Mouse (Mus musculus) heart, postnatal 36 days (tissue): ENCODE results near the gene Myh7b. TPM values are rescaled to one million over a fixed set of nuclear protein-coding genes. Genes with fewer than 3 reads are reported as not detected.
"Not testable (repeated sequence)": the region's sequence is repeated elsewhere in the genome, so short reads cannot be mapped to it uniquely, and the experiment has no call there.

Experiments used
- DNase-seq, 2 experiments: peaks; one replicate each; pipeline ENCODE4 v3.0.0; 2021 to 2022
- intact Hi-C: fragments of 180-260 bp; cut with DNase I; formaldehyde crosslinking; loops from one replicate; pipeline ENCODE4 v1.15.1; 2025
- total RNA-seq, 2 experiments: library from RNA; stranded (reverse); gene quantifications; 2 replicates each; pipeline ENCODE4 v1.2.3; 2021

Gene Myh7b
- total RNA-seq, 2 experiments from 2014 or later: 25.3 to 30.2 TPM

- no peak for DNase-seq
- intact Hi-C loops: no loop called here
Observed at GRCm38 (mm10) chr2:155595516-155595915, 15.5 kb upstream of the Myh7b start.

GRCm38 (mm10) chr2:155603707-155604106, 7.3 kb upstream of the Myh7b start:
- intact Hi-C loops: no loop called here
- no peak for DNase-seq

- intact Hi-C loops: no loop called here
Observed at GRCm38 (mm10) chr2:155604560-155605235, 6.3 kb upstream of the Myh7b start.

GRCm38 (mm10) chr2:155605236-155605589, 5.8 kb upstream of the Myh7b start:
- intact Hi-C loops, DNase-seq: not testable (repeated sequence)

More at GRCm38 (mm10) chr2:155604560-155605235, 6.3 kb upstream of the Myh7b start:
- no peak for DNase-seq

GRCm38 (mm10) chr2:155606360-155606759, 4.7 kb upstream of the Myh7b start:
- no peak for DNase-seq
- intact Hi-C loops: no loop called here

DNA sequence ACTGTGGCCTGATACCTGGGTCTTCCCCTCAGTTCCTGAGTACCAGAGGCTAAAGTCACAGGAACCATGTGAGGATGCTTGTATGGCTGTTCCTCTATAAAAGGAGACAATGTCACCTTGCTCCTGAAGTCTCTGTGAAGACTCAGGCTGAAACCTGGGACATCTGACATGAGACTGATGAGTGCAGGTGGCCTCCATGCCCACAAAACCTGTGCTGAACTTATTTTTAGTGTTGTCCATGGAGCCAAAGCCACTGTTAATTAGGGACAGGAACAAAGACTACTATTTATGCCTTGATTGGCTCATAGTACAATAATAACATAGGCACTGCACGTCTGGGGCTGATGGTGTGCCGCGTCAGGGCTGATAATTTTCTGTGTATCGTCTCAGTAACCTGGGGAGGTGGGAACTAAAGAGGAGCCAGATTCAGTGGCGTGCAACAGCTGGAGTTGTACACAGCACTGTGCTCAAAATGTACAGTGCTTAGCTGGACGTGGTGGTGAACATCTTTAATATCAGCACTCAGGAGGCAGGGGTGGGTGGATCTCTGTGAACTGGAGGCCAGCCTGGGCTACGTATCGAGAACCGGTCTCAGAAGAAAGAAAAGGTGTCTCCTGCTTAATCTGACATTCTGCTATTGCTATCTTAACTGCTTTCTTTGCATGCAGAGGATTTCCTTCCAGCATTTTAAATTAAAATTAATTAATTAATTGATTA, 980 bp downstream of the Myh7b start:
- intact Hi-C loops: no loop called here
- no peak for DNase-seq

DNA sequence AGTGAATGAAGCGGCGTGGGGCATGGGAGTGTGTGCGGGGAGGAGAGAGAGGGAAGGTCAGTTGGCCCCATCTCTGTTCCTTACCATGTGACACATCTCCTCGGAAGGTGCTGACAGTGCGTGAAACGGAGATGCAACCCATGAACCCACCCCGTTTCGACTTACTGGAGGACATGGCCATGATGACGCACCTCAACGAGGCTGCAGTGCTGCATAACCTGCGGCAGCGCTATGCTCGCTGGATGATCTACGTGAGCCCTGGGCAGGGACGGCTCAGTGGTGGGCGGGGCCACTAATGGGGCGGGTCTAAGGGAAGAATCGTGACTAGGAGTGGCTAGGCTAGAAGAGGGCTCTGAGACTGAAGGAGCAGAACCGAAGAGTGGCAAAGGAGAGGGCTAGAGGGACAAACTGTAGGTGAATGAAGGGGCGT, 2.3 kb downstream of the Myh7b start:
- intact Hi-C loops: no loop called here
- peak in 1 of 2 experiments; percentile 58 for DNase-seq

DNA sequence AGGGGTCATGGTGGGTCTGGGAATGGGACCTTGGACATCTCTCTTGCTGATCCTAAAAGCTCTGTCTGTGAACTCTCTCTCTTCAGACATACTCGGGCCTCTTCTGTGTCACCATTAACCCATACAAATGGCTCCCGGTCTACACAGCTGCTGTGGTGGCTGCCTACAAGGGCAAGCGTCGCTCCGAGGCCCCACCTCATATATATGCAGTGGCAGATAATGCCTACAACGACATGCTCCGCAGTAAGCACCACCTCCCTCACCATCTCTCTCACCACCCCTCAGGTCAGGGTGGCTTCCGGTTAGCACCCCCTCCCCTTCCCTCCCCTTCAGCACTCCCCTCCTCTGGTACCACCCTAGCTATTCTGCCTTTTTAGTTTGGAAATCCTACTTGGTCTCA, 2.9 kb downstream of the Myh7b start:
- intact Hi-C loops: no loop called here
- DNase-seq: no peak

DNA sequence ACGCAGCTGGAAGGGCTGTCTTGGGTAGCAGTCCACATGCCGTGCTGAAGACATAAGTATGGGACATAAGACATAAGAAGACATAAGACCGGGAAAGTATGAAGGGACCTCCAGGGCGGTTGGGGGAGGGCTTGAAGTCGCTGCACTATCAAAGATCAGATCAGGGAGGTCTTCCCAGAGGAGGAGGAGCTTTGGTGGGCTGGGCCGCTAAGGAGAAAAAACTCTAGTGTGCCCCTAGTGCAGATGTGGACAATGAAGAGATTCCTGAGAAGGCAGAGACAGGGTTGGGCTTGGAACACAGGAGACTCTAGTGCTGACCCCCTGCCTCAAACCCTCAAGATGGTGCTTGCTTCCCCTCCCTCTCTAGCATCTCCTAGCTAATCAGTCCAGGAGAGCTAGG, 6.0 kb downstream of the Myh7b start:
- no peak for DNase-seq
- intact Hi-C loops: no loop called here

- intact Hi-C loops: loop anchor here (1.0 kb wide), 1 partner anchor 104 kb away; no protein-coding TSS in a partner anchor
- DNase-seq: peak; percentile 84 to 92
Observed at GRCm38 (mm10) chr2:155619817-155620216, 8.8 kb downstream of the Myh7b start.

DNA sequence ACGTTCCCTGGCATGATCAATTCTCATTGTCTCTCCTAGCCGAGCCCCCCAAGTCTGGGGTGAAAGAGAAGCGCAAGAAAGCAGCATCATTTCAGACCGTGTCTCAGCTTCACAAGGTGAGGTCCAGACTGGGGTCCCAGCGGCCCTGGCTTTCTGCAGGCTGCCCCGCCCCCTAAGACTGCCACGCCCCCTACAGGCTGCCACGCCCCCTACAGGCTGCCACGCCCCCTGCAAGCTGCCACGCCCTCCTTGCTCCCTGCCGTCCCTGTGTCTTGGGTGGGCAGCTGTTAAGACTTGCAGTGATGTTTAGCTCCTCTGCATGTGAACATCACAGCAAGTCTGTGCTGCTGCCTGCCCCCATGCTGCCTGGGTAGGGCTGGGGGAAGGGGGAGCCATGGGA, 11.6 kb downstream of the Myh7b start:
- intact Hi-C loops: no loop called here

GRCm38 (mm10) chr2:155623996-155624395, 13.0 kb downstream of the Myh7b start:
- intact Hi-C loops: no loop called here
- no peak for DNase-seq

More for the DNA sequence above, 11.6 kb downstream of the Myh7b start:
- no peak for DNase-seq

DNA sequence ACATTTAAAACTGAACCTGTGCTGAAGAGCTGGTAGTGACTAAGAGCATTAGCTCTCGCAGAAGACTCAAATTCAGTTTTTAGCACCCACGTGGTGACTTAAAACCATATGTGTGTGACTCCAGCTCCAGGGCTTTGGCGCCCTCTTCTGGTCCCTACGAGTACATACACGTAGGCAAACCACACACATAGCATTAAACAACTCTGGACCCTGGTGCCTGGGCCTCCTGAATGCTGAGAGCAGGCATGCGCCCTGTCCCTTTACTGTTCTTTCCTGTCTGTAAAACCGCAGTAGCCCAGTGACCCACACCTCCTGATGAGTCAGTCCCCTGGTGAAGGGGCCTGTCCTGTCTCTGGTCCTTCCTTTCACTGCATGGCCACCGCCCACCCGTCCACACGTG, 13.7 kb downstream of the Myh7b start:
- no peak for DNase-seq
- intact Hi-C loops: no loop called here

GRCm38 (mm10) chr2:155626277-155626676, 15.3 kb downstream of the Myh7b start:
- DNase-seq: no peak
- intact Hi-C loops: no loop called here

- peak; percentile 65 to 78 for DNase-seq
- intact Hi-C loops: no loop called here
Observed at GRCm38 (mm10) chr2:155627030-155627738, 16.2 kb downstream of the Myh7b start.

- DNase-seq: no peak
- intact Hi-C loops: no loop called here
Observed at GRCm38 (mm10) chr2:155628112-155628511, 17.1 kb downstream of the Myh7b start.

- no peak for DNase-seq
- intact Hi-C loops: no loop called here
Observed at GRCm38 (mm10) chr2:155628519-155628918, 17.5 kb downstream of the Myh7b start.

- no peak for DNase-seq
- intact Hi-C loops: no loop called here
Observed at GRCm38 (mm10) chr2:155629231-155629661, 18.2 kb downstream of the Myh7b start.

- no peak for DNase-seq
- intact Hi-C loops: no loop called here
Observed at GRCm38 (mm10) chr2:155630153-155630552, 19.1 kb downstream of the Myh7b start.

DNA sequence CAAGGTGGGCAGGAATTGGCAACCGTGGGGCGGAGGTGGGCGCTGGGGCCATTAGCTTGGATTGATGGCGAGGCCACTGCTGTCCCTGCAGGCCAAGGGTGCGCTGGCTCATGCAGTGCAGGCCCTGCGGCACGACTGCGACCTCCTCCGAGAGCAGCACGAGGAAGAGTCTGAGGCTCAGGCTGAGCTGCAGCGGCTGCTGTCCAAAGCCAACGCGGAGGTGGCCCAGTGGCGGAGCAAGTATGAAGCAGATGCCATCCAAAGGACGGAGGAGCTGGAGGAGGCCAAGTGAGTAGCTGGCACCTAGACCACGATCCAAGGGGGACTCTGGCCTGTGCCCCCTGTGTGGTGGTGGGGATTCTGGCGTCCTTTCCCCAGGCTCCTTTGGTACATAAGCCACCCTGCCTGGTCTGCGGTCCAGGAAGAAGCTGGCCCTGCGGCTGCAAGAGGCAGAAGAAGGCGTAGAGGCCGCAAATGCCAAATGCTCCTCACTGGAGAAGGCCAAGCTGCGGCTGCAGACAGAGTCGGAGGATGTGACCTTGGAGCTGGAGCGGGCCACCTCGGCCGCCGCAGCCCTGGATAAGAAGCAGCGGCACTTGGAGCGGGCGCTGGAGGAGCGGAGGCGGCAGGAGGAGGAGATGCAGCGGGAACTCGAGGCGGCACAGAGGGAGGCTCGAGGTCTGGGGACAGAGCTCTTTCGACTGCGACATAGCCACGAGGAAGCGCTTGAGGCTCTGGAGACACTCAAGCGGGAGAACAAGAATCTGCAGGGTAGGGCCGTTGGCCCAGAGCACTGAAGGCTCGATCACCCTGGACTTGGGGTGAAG, 19.8 kb downstream of the Myh7b start:
- intact Hi-C loops: no loop called here
- DNase-seq: no peak
